Mouse (Mus musculus): Measurements from ENCODE around the gene Pla1a.

GRCm38 (mm10) chr16:38442216-38442615, 9.3 kb upstream of the Pla1a start:
- TF ChIP-seq CTCF (IDR thresholded peaks at IDR 0.05; ENCODE audit: control insufficient read depth, insufficient read depth, insufficient replicate concordance, low read depth, low read length) (no peak), POLR2A (IDR thresholded peaks at IDR 0.05; ENCODE audit: control insufficient read depth, low read depth, low read length) (no peak)
